Mouse (Mus musculus) hindbrain, embryonic 14.5 days (tissue): ENCODE data around the gene Col5a2. TPM values are rescaled to one million over a fixed set of nuclear protein-coding genes. Genes with fewer than 3 reads are reported as not detected.

Experiments used
- polyA plus RNA-seq: library from polyadenylated mRNA; unstranded; fragments of >200 nt; fragmentation: Nextera tagmentation; extraction: Ambion mirVana; gene quantifications from 2 replicates; pipeline ENCODE4 v1.2.1, GENCODE M21; 2014

The Col5a2 gene
- polyA plus RNA-seq, 1 experiment from 2014 or later, result 15.0 TPM

Other genes starting within 250 kb of the Col5a2 start
- 314 and 379 TPM in 2 replicates for gene Col3a1, start 191.7 kb downstream of the Col5a2 start, polyA plus RNA-seq